Mouse (Mus musculus): ENCODE measurements around the gene Apobec4. TPM values are rescaled to one million over a fixed set of nuclear protein-coding genes. Genes with fewer than 3 reads are reported as not detected.

The Apobec4 gene
- polyA plus RNA-seq (2017; shearing (Covaris generic)), result not detected

DNA sequence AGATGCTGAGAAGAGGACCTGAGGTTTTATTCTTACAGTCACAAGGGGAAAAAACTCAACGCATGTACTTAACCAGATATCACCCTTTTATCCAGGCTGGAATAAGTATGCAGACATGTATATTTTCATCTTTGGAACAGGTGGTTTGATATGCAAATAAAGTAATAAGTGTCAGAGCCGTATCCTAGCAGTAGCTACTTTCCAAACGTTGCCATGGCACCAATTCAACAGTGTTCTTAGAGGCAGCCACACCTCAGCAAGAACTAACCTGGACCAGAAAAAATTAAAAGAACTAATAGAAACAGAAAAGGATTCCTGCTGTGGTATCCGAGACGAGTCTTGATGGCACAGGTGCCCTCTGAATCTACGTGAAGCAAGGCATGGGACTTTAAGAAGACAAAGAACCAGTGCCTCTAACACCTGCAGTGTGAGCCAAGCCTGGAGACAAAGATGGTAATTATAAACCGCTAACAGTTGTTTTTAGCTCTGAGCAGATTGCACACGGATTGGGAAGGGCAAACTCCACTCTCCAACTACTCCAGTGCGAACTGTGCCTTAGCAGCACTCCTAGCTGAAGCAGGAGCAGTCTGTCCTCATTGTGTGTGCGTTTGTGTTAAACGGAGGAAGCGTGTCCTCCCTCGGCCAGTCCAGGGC lies at the start of gene Apobec4:
Gene Apobec4, plus strand, starts transcription at position 240 of the 654 bp plus-strand sequence.
- no peak for ATAC-seq

DNA sequence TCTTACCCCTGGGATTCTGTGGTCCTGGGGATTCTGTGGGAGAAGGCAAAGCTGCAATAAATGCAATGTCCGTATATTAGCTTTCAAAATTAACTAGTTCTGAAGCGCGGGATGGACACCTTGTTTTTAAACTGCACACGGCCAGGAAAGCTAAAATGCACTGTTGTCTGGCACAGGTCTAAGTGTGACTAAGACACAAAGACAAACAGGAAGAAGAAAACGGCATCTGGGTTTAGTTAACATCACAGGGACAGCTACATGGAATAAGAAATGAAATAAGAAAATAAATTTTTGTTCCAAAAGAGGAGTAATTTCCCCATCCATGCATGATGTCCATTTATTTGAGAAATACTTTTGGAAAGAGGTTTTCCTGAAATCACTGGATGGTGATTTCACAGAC lies 49.3 kb upstream of the Apobec4 start:
- no peak for ATAC-seq

GRCm38 (mm10) chr1:152702920-152703319 lies 47.4 kb upstream of the Apobec4 start:
- ATAC-seq, result no peak

- ATAC-seq, result no peak
Observed at GRCm38 (mm10) chr1:152703941-152704340, 46.4 kb upstream of the Apobec4 start.

- no peak for ATAC-seq
Observed at GRCm38 (mm10) chr1:152707560-152707959, 42.8 kb upstream of the Apobec4 start.

DNA sequence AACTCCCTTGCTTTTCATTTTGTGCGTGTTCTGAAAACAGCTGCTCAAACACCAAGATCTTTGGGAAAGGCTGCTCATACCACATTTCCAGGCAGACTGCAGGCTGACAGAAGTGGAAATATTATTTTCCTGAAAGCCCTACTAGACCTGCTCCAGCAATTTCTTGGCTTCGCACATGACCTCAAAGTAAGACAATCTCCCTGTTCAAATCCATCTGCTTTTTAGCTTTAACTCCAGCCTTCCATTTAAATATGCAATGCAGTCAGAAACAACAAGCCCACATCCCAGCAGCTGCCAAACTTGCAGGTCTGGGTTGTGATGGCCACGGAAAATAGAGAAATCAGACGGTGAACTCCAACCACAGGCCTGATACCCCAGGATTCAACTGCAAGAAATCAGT lies 39.3 kb upstream of the Apobec4 start:
- ATAC-seq, result no peak

- ATAC-seq, result no peak
Observed at GRCm38 (mm10) chr1:152713924-152714323, 36.4 kb upstream of the Apobec4 start.

DNA sequence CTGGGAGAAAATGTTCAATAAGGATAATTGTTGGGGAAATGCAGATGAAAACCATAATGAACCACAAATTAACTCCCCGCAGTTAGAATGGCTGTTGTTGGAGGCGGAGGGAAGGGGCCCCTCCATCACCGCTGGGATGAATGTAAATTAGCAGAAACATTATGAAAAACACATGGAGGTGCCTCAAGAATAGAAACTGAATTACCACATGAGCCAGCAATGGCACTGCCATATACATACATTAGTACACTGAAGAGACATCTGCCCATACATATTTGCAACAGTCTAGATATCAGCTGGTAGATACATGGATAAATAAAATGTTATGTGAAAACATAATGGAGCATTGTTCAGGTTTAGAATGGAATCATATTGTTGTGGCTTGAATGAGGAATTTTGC lies 35.9 kb upstream of the Apobec4 start:
- ATAC-seq, result no peak

GRCm38 (mm10) chr1:152717329-152717728 lies 33.0 kb upstream of the Apobec4 start:
- no peak for ATAC-seq

- no peak for ATAC-seq
Observed at GRCm38 (mm10) chr1:152718200-152718599, 32.2 kb upstream of the Apobec4 start.

GRCm38 (mm10) chr1:152720969-152721368 lies 29.4 kb upstream of the Apobec4 start:
- no peak for ATAC-seq

- no peak for ATAC-seq
Observed at GRCm38 (mm10) chr1:152721535-152722198, 28.7 kb upstream of the Apobec4 start.

- peak; percentile 52 for ATAC-seq
Observed at GRCm38 (mm10) chr1:152724286-152724685, 26.1 kb upstream of the Apobec4 start.

- ATAC-seq, result no peak
Observed at GRCm38 (mm10) chr1:152726095-152726494, 24.3 kb upstream of the Apobec4 start.

- ATAC-seq, result no peak
Observed at GRCm38 (mm10) chr1:152727604-152728236, 22.6 kb upstream of the Apobec4 start.

GRCm38 (mm10) chr1:152738793-152739192 lies 11.6 kb upstream of the Apobec4 start:
- ATAC-seq, result no peak

DNA sequence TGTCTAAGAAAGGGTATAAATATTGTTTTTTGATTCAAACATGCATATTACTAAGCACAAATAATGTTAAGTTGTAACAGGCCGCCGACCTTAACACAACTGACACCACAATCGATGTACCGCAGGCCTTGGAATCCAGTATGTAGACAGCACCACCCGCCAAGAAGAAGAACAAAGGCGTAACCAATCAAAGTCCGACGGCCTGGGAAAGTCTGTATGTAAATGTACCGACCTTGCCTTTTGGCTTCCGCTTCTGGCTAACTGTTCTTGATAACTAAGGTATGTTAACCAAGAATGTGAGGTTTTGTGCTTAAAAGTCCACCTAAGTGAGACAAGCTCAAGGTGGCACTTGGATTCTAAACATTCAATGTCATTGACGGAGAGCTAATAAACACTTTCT lies 11.0 kb upstream of the Apobec4 start:
- ATAC-seq, result no peak

GRCm38 (mm10) chr1:152743095-152743826 lies 7.1 kb upstream of the Apobec4 start:
- ATAC-seq, result no peak

DNA sequence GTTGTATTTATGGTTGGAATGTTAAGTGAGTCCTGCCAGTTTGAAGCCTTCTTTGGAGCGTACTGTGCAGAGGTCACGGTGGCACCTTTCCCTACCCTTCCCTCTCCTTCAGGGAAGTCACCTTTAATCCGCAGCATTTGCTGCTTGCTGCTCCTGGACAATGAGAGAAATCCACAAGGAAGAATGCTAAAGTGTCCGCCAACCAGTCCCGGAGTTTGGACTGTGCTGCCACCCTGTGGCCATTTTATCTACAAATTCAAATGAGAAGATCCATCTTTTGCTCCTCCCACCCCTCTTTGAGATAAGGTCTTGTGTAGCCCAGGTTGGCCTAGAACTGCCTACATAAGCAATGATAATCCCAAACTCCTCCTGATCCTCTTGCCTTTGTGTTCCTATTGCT lies 3.9 kb upstream of the Apobec4 start:
- no peak for ATAC-seq

- no peak for ATAC-seq
Observed at GRCm38 (mm10) chr1:152749276-152749675, 1.1 kb upstream of the Apobec4 start.

DNA sequence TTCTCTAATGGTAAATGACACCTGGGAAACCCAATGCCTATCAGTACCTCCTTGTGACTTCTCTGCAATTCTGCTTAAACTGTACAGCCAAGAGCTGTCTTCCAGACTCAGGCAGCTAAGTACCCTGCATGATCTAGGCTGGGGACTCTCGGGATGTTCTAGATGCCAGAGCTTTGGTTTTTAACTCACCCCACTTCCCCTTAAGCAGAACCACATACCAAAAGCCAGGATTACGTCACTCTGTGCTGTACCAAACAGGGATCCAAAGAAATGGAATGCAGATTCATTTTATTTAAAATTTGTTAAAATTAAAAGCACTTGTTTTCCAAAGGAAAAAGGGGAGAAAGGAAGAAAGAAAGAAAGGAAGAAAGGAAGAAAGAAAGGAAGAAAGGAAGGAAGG lies 11.4 kb downstream of the Apobec4 start:
- no peak for ATAC-seq

DNA sequence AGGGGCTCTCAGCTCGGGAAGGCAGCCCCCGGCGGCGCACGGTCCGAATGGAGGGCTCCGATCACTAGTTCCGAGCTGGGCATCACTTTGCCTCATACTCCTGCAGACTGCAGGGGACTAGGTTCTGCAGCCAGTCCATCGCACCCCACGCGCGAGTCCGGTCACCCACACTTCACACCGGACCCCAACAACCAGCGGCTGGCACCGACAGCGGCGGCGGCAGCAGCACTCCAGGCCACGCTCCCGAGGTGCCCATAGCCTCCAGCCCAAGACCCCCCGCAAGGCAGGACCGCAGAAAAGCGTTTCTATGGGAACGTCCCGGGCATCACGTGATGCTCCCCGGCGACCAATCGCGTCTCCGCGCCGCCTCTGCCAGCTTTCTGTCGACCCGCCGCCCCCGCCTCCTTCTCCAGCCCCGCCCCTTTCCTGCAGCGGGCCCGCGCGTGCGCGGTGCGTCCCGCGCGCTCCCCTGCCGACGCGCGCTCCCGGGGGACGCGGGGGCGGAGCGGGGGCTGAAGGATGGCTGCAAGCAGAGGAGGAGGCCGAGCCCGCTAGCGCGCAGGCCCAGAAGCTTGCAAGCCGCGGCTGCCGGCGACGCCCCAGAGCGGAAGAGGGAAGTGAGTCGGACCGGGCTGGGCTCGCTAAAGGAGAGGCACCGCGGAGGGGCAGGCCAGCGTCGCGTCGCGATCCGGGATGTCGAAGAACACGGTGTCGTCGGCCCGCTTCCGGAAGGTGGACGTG lies 15.9 kb downstream of the Apobec4 start, which contains the start of the genes Rgl1 and Arpc5:
Gene Rgl1, minus strand, starts transcription at position 320 of the 741 bp plus-strand sequence.
Gene Arpc5, plus strand, starts transcription at position 511 of the 741 bp plus-strand sequence.
- ATAC-seq, result peak; percentile 83

All from activated CD4-positive, CD25-positive, alpha-beta regulatory T cell, adult 4 months (primary cell).